Mouse (Mus musculus): ENCODE data around the gene Hsd17b6.

Gene Hsd17b6

GRCm38 (mm10) chr10:128008207-128008889, 937 bp upstream of the Hsd17b6 start:
- peak; percentile 71 to 74 for DNase-seq (ENCODE audit: low spot score in 2 of 2)

GRCm38 (mm10) chr10:128005479-128005878, 1.9 kb downstream of the Hsd17b6 start:
- no peak for DNase-seq (ENCODE audit: low spot score in 2 of 2)

- DNase-seq (ENCODE audit: low spot score in 2 of 2), result no peak
Measured at GRCm38 (mm10) chr10:128004918-128005317, 2.5 kb downstream of the Hsd17b6 start.

- DNase-seq (ENCODE audit: low spot score in 2 of 2), result no peak
Measured at GRCm38 (mm10) chr10:128003281-128003801, 4.1 kb downstream of the Hsd17b6 start.

- no peak for DNase-seq (ENCODE audit: low spot score in 2 of 2)
Measured at GRCm38 (mm10) chr10:127998260-127998659, 9.2 kb downstream of the Hsd17b6 start.

- DNase-seq (ENCODE audit: low spot score in 2 of 2), result no peak
Measured at GRCm38 (mm10) chr10:127996690-127997089, 10.7 kb downstream of the Hsd17b6 start.

- DNase-seq (ENCODE audit: low spot score in 2 of 2), result no peak
Measured at GRCm38 (mm10) chr10:127985601-127986000, 21.8 kb downstream of the Hsd17b6 start.

GRCm38 (mm10) chr10:127984650-127985049, 22.8 kb downstream of the Hsd17b6 start:
- no peak for DNase-seq (ENCODE audit: low spot score in 2 of 2)

GRCm38 (mm10) chr10:127975503-127975902, 31.9 kb downstream of the Hsd17b6 start:
- DNase-seq (ENCODE audit: low spot score in 2 of 2), result no peak

GRCm38 (mm10) chr10:127974062-127974461, 33.3 kb downstream of the Hsd17b6 start:
- DNase-seq (ENCODE audit: low spot score in 2 of 2), result no peak

GRCm38 (mm10) chr10:127971135-127971534, 36.3 kb downstream of the Hsd17b6 start:
- DNase-seq (ENCODE audit: low spot score in 2 of 2), result no peak

- no peak for DNase-seq (ENCODE audit: low spot score in 2 of 2)
Measured at GRCm38 (mm10) chr10:127970359-127970831, 37.0 kb downstream of the Hsd17b6 start.

GRCm38 (mm10) chr10:127969820-127970219, 37.6 kb downstream of the Hsd17b6 start:
- no peak for DNase-seq (ENCODE audit: low spot score in 2 of 2)

GRCm38 (mm10) chr10:127966506-127966905, 40.9 kb downstream of the Hsd17b6 start:
- no peak for DNase-seq (ENCODE audit: low spot score in 2 of 2)

- DNase-seq (ENCODE audit: low spot score in 2 of 2), result no peak
Measured at GRCm38 (mm10) chr10:127964004-127964403, 43.4 kb downstream of the Hsd17b6 start.

- DNase-seq (ENCODE audit: low spot score in 2 of 2), result no peak
Measured at GRCm38 (mm10) chr10:127962451-127962850, 45.0 kb downstream of the Hsd17b6 start.

GRCm38 (mm10) chr10:127959161-127959679, 48.2 kb downstream of the Hsd17b6 start:
- DNase-seq (ENCODE audit: low spot score in 2 of 2), result no peak

- peak; percentile 59 to 61 for DNase-seq (ENCODE audit: low spot score in 2 of 2)
Measured at GRCm38 (mm10) chr10:127956168-127956816, 51.1 kb downstream of the Hsd17b6 start.

- DNase-seq (ENCODE audit: low spot score in 2 of 2), result no peak
Measured at GRCm38 (mm10) chr10:127955034-127955433, 52.4 kb downstream of the Hsd17b6 start.

- no peak for DNase-seq (ENCODE audit: low spot score in 2 of 2)
Measured at GRCm38 (mm10) chr10:127951821-127952220, 55.6 kb downstream of the Hsd17b6 start.

GRCm38 (mm10) chr10:127951390-127951789, 56.0 kb downstream of the Hsd17b6 start:
- DNase-seq (ENCODE audit: low spot score in 2 of 2), result no peak

GRCm38 (mm10) chr10:127949596-127950130, 57.7 kb downstream of the Hsd17b6 start:
- DNase-seq (ENCODE audit: low spot score in 2 of 2), result no peak

All from frontal cortex, postnatal 25 days (tissue).